Mouse (Mus musculus): ENCODE data around the gene Soat2.
"Not testable (repeated sequence)": the region's sequence is repeated elsewhere in the genome, so short reads cannot be mapped to it uniquely, and the experiment has no call there.

The Soat2 gene

GRCm38 (mm10) chr15:102147674-102148402 lies 2.5 kb upstream of the Soat2 start:
- peak in 1 of 2 experiments; percentile 43 for DNase-seq

- peak; percentile 41 to 43 for DNase-seq
Observed at GRCm38 (mm10) chr15:102149561-102149960, 765 bp upstream of the Soat2 start.

GRCm38 (mm10) chr15:102152646-102153045 lies 2.3 kb downstream of the Soat2 start:
- peak in 1 of 2 experiments; percentile 39 for DNase-seq

DNA sequence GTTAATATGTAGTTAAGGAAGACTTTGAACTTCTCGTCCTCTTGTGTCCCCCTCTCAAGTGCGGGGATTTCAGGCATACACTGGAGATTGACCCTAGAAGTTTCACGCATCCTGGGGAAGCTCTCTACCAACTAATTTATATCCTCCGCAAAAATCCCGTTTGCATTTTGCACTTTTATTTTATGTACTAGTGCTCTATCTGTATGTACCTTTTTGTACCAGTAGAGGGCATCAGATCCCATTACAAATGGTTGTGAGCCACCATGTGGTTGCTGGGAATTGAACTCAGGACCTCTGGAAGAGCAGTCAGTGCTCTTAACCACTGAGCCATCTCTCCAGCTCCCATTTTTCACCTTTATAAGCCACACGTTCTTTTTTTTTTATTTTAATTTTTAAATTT lies 4.7 kb downstream of the Soat2 start:
- DNase-seq = not testable (repeated sequence)

DNA sequence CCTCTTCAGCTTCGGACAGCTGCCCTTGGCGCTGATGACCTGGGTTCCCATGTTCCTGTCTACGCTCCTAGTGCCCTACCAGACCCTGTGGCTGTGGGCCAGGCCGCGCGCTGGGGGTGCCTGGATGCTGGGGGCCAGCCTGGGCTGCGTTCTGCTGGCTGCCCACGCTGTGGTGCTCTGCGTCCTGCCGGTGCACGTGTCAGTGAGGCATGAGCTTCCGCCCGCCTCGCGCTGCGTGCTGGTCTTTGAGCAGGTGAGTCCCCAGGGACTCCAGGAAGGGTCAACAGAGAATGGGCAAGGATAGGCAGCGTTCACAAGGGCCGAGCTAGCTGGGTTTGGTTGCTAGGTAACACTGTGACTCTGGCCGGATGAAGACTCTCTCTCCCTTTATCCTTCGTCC lies 6.5 kb downstream of the Soat2 start:
- DNase-seq = peak in 1 of 2 experiments; percentile 47

GRCm38 (mm10) chr15:102160415-102161060 lies 10.2 kb downstream of the Soat2 start:
- peak in 1 of 2 experiments; percentile 36 for DNase-seq

DNA sequence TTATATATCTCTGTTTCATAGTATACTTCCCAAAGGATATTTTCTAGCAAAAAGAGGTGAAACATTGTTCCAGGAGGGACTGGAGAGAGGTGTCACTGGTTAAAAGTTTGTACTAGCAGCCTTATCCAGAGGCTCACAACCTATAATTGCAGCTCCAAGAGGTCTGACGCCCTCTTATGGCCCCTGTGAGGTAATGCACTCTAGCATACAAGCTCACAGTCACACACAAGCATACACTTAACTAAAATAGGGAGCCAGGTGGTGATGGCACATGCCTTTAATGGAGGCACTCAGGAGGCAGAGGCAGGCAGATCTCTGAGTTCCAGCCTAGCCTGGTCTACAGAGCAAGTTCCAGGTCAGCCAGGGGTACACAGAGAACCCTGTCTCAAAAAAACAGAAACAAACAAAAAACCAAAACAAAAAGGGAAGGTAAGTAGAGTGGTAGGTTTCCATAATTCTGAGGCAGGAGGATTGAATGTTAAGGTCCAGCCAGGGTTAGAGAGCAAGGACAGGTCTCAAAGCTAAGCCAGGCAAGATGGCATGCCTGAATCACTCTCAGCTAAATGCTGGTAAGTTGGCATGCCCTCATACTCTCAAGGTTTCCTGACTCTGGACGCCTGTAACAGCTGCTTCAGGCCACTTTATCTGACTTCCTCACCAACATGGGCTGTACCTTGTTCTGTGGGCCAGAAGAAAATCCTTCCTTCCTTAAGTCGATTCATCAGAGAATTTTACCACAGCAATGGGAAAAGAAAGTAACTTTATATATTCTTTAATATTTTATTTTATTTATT lies 13.8 kb downstream of the Soat2 start:
- DNase-seq = no peak

- DNase-seq = peak in 1 of 2 experiments; percentile 16
Observed at GRCm38 (mm10) chr15:102165468-102166100, 15.3 kb downstream of the Soat2 start.

DNA sequence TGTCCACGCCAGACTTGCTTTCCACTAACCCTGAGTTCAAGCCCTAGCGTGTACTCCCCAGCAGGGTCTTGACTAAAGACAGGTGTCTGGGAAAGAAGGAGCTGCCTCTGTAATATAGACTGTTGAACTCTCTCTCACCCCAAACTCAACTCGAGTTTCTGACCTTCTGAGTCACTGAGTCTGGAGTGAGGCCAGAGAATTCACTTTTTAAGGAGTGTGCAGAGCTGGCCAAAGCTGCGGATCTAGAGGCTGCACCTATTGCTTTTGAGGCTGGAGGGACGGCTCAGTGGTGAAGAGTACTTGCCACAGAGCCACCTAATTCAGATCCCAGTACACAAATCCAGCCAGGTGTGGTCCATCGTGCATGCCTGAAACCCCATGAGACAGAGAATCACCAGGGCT lies 17.3 kb downstream of the Soat2 start:
- peak in 1 of 2 experiments; percentile 41 for DNase-seq

DNA sequence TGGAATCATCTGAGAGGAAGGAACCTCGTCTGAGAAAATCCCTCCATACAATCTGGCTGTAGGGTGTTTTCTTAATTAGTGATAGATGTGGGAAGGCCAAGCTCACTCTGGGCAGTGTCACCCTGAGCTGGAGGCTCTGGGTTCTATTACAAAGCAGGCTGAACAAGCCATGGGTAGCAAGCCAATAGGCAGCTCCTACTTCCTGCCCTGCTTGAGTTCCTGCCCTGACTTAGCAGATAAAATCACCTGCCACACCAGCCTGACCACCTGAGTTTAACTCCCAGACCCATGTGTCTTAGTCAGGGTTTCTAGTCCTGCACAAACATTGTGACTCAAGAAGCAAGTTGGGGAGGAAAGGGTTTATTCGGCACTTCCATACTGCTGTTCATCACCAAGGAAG lies 18.7 kb downstream of the Soat2 start:
- peak in 1 of 2 experiments; percentile 41 for DNase-seq

DNA sequence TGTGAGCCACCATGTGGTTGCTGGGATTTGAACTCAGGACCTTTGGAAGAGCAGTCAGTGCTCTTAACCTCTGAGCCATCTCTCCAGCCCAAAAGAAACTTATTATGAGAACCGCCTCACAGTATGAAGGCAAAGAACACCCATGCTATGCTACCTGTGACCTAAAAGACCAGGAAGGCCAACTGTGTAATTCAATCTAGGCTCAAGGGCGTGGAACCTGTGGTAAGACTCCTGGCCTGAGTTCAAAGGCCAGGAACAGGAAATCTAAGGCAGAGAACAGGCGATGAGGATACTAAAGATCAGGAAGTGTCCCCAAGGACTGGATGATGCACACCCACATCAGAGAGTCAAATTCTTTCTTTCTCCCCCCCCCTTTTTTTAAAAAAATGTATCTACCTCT lies 23.3 kb downstream of the Soat2 start:
- no peak for DNase-seq

GRCm38 (mm10) chr15:102175736-102176319 lies 25.5 kb downstream of the Soat2 start:
- no peak for DNase-seq

GRCm38 (mm10) chr15:102176571-102177316 lies 26.4 kb downstream of the Soat2 start:
- DNase-seq = peak in 1 of 2 experiments; percentile 67

- DNase-seq = no peak
Observed at GRCm38 (mm10) chr15:102177417-102177816, 27.1 kb downstream of the Soat2 start.

DNA sequence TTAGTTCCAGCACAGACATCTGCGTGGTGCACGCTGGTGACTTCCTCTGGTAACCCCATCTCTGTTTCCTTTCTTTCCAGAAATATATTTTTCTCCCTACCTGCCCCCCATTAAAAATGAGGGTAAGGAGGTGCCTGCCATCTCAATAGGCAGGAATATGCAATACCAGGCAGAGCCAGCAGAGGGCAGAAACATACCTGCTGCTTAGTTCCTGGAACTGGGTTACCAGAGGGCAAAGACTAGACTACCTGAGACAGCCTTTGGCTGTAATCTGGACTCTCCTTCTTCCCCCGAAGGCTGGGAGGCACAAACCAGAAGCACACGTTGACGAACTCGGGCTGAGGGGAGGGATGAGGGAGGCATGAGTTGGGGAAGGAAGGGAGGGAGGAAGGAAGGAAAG lies 28.0 kb downstream of the Soat2 start:
- peak; percentile 86 to 94 for DNase-seq

- no peak for DNase-seq
Observed at GRCm38 (mm10) chr15:102179106-102179505, 28.8 kb downstream of the Soat2 start.

DNA sequence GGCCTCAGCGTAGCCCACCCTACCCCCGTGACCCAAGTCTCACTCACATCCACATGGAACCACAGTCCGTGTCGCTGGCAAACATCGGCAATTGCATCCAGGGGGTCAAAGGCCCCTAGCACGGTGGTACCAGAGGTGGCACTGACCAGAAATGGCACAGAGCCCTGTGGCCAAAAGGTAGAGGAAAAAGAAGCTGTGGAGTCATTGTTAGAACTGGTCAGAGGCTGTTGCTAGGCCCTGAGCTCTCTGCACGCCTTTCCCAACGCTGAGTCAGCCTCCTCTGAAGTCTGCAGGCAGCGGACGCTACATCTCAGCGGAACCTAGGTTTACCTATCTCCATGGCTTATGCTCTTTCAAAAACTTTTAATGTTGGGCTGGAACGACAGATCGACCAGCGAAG lies 29.6 kb downstream of the Soat2 start:
- DNase-seq = peak in 1 of 2 experiments; percentile 69

GRCm38 (mm10) chr15:102183076-102183475 lies 32.8 kb downstream of the Soat2 start:
- peak; percentile 77 to 91 for DNase-seq

- peak in 1 of 2 experiments; percentile 67 for DNase-seq
Observed at GRCm38 (mm10) chr15:102186239-102186638, 35.9 kb downstream of the Soat2 start.

DNA sequence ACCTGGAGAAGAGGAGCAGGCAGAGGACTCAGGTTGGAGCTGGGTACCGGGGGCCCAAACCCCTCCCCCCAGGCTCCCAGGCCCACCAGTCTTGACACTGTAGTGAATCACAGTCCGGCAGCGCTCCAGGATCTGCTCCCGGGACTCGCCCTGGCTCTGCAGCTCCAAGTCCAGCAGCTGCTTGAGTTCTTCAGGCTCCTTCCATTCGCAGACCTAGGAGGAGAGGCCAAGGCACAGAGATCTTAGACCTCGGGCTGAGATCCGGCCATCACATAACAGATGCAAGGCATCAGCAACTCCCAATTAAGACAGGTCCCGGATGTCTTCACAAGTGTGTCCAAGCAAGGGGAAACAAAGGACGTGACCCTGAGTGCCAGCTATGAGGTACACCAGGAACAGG lies 37.8 kb downstream of the Soat2 start:
- peak in 1 of 2 experiments; percentile 69 for DNase-seq

DNA sequence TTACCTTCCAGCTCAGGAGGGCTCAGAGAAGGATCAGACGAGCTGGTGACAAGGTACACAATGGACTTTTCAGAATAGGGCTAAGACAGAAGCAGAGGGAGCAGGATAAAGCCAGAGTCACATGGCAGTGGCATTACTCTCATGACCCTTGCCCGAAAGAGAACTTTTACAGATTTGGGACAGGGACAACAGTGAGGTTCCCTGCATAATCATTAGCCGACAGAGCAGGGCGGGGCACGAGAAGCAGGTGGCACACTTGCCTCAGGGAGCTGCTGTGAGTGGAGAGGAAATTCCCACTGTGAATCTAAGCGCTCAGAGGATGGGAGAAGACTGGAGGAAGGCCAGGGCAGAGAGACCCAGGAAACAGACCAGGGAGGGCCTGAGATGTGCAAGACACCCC lies 38.6 kb downstream of the Soat2 start:
- peak; percentile 70 to 83 for DNase-seq

- no peak for DNase-seq
Observed at GRCm38 (mm10) chr15:102191699-102192098, 41.4 kb downstream of the Soat2 start.

All from kidney, postnatal 25 days (tissue).